Mouse (Mus musculus): Measurements from ENCODE around the gene I0C0044D17Rik.

DNA sequence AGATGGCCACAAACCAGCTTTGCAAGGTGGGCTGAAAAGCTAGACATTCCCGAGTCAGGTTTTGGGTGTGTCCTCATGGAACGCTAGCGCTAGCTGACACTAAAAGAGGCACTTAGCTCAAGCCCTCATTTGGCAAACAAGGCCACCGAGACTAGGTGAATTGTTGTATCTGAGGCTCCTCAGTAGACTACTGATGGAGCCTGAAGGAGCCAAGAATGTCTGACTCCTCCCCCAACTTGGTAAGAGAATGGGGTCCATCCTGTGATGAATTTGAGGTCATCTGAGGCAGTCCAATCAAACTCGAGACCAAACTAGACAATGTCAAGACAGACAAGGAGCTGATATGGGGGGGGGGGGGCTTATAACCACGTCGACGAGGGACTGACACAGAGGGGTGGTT is 37.8 kb downstream of the I0C0044D17Rik start:
- TF ChIP-seq POLR2A (IDR thresholded peaks at IDR 0.05; ENCODE audit: low read depth, low read length) (no peak), CTCF (IDR thresholded peaks at IDR 0.05; ENCODE audit: extremely low read depth, insufficient read length, insufficient replicate concordance, low read depth, low read length) (no peak)

Data from small intestine, adult 2 months (tissue).